Mouse (Mus musculus): Measurements from ENCODE around the gene Hes1.
"Not testable (repeated sequence)": the region's sequence is repeated elsewhere in the genome, so short reads cannot be mapped to it uniquely, and the experiment has no call there.

Gene Hes1

GRCm38 (mm10) chr16:30069950-30070770 lies 6.0 kb downstream of the Hes1 start:
- DNase-seq (ENCODE audit: low spot score in 2 of 2), result peak; percentile 64 to 66

GRCm38 (mm10) chr16:30070771-30071191 lies 6.6 kb downstream of the Hes1 start:
- DNase-seq (ENCODE audit: low spot score in 2 of 2), result peak in 1 of 2 experiments; percentile 56

GRCm38 (mm10) chr16:30073317-30073716 lies 9.1 kb downstream of the Hes1 start:
- no peak for DNase-seq (ENCODE audit: low spot score in 2 of 2)

- DNase-seq (ENCODE audit: low spot score in 2 of 2), result no peak
Observed at GRCm38 (mm10) chr16:30081498-30081897, 17.3 kb downstream of the Hes1 start.

- DNase-seq (ENCODE audit: low spot score in 2 of 2), result no peak
Observed at GRCm38 (mm10) chr16:30081980-30082379, 17.8 kb downstream of the Hes1 start.

GRCm38 (mm10) chr16:30082965-30083364 lies 18.8 kb downstream of the Hes1 start:
- DNase-seq (ENCODE audit: low spot score in 2 of 2), result no peak

- no peak for DNase-seq (ENCODE audit: low spot score in 2 of 2)
Observed at GRCm38 (mm10) chr16:30083536-30083935, 19.4 kb downstream of the Hes1 start.

GRCm38 (mm10) chr16:30088646-30089045 lies 24.5 kb downstream of the Hes1 start:
- no peak for DNase-seq (ENCODE audit: low spot score in 2 of 2)

GRCm38 (mm10) chr16:30090200-30090865 lies 26.1 kb downstream of the Hes1 start:
- DNase-seq (ENCODE audit: low spot score in 2 of 2), result no peak

- no peak for DNase-seq (ENCODE audit: low spot score in 2 of 2)
Observed at GRCm38 (mm10) chr16:30096050-30096449, 31.9 kb downstream of the Hes1 start.

- DNase-seq (ENCODE audit: low spot score in 2 of 2), result peak in 1 of 2 experiments; percentile 3
Observed at GRCm38 (mm10) chr16:30096475-30096874, 32.3 kb downstream of the Hes1 start.

GRCm38 (mm10) chr16:30099124-30099523 lies 34.9 kb downstream of the Hes1 start:
- no peak for DNase-seq (ENCODE audit: low spot score in 2 of 2)

GRCm38 (mm10) chr16:30102149-30102915 lies 38.1 kb downstream of the Hes1 start:
- DNase-seq (ENCODE audit: low spot score in 2 of 2), result no peak

- DNase-seq (ENCODE audit: low spot score in 2 of 2), result no peak
Observed at GRCm38 (mm10) chr16:30102982-30103381, 38.8 kb downstream of the Hes1 start.

GRCm38 (mm10) chr16:30103495-30103894 lies 39.3 kb downstream of the Hes1 start:
- no peak for DNase-seq (ENCODE audit: low spot score in 2 of 2)

- DNase-seq (ENCODE audit: low spot score in 2 of 2), result no peak
Observed at GRCm38 (mm10) chr16:30104363-30104762, 40.2 kb downstream of the Hes1 start.

- DNase-seq (ENCODE audit: low spot score in 2 of 2), result no peak
Observed at GRCm38 (mm10) chr16:30105476-30105875, 41.3 kb downstream of the Hes1 start.

GRCm38 (mm10) chr16:30108167-30108566 lies 44.0 kb downstream of the Hes1 start:
- DNase-seq (ENCODE audit: low spot score in 2 of 2), result not testable (repeated sequence)

- DNase-seq (ENCODE audit: low spot score in 2 of 2), result no peak
Observed at GRCm38 (mm10) chr16:30110466-30110865, 46.3 kb downstream of the Hes1 start.

GRCm38 (mm10) chr16:30111069-30111468 lies 46.9 kb downstream of the Hes1 start:
- DNase-seq (ENCODE audit: low spot score in 2 of 2), result no peak

GRCm38 (mm10) chr16:30111566-30111965 lies 47.4 kb downstream of the Hes1 start:
- no peak for DNase-seq (ENCODE audit: low spot score in 2 of 2)

GRCm38 (mm10) chr16:30113170-30113569 lies 49.0 kb downstream of the Hes1 start:
- DNase-seq (ENCODE audit: low spot score in 2 of 2), result no peak

Measured in frontal cortex, postnatal 36 days (tissue).